Mouse (Mus musculus) hindbrain, postnatal 0 days (tissue): ENCODE results near the gene Kif16b. TPM values are rescaled to one million over a fixed set of nuclear protein-coding genes. Genes with fewer than 3 reads are reported as not detected.

Source experiments
- ATAC-seq: fragments of 200-750 bp; cut with Nextera tagmentation; 2 replicates; pipeline ENCODE4 v1.8.0; 2017; ENCODE audit warnings: mild to moderate bottlenecking, moderate TSS enrichment, moderate library complexity
- DNase-seq: peaks from one replicate; pipeline ENCODE4 v3.0.0-alpha.2; 2015; ENCODE audit warnings: low spot score
- H3K27ac ChIP-seq: fragments of 300-500 bp; sonication (generic); 2 replicates; pipeline ENCODE4 v1.5.1; 2014; ENCODE audit warnings: mild to moderate bottlenecking
- H3K27me3 ChIP-seq: fragments of 300-500 bp; sonication (generic); 2 replicates; pipeline ENCODE4 v1.6.1; 2014; ENCODE audit warnings: low read length, mixed read lengths; ENCODE audit not compliant: insufficient read depth
- H3K36me3 ChIP-seq: fragments of 300-500 bp; sonication (generic); 2 replicates; pipeline ENCODE4 v1.6.1; 2014; ENCODE audit warnings: low read length, mixed read lengths; ENCODE audit not compliant: insufficient read depth
- H3K4me1 ChIP-seq: fragments of 300-500 bp; sonication (generic); 2 replicates; pipeline ENCODE4 v1.6.1; 2014; ENCODE audit warnings: antibody characterized with exemption, low read length, mixed read lengths; ENCODE audit not compliant: insufficient read depth
- H3K4me2 ChIP-seq: fragments of 300-500 bp; sonication (generic); 2 replicates; pipeline ENCODE4 v1.6.1; 2014; ENCODE audit warnings: low read depth, mild to moderate bottlenecking, low read length, moderate library complexity, mixed read lengths
- H3K4me3 ChIP-seq: fragments of 300-500 bp; sonication (generic); 2 replicates; pipeline ENCODE4 v1.5.1; 2014; ENCODE audit warnings: low read length
- H3K9ac ChIP-seq: fragments of 300-500 bp; sonication (generic); replicated peaks from 2 replicates; pipeline ENCODE4 v1.6.1; 2014; ENCODE audit warnings: mild to moderate bottlenecking, low read length, moderate library complexity, mixed read lengths
- H3K9me3 ChIP-seq: fragments of 300-500 bp; sonication (generic); 2 replicates; pipeline ENCODE4 v1.6.1; 2016; ENCODE audit warnings: low read length, mixed read lengths
- CTCF ChIP-seq: IDR thresholded peaks from 2 replicates; pipeline ENCODE4 v1.5.1; 2016; ENCODE audit warnings: antibody characterized with exemption, control low read depth, low read depth
- WGBS: fragments of 180-500 bp; shearing (Covaris S2); extraction: QIAGEN DNeasy Blood & Tissue Kit; methylation state at CpG from one replicate; pipeline ENCODE4 v1.1.7; 2014; 5-methylcytosine and 5-hydroxymethylcytosine counted together
- polyA plus RNA-seq: library from polyadenylated mRNA; unstranded; fragments of >200 nt; fragmentation: Nextera tagmentation; extraction: Ambion mirVana; gene quantifications from 2 replicates; pipeline ENCODE4 v1.2.1, GENCODE M21; 2015
- total RNA-seq: library from RNA; depleted of rRNA; stranded (reverse); fragments of >200 nt; gene quantifications from 2 replicates; pipeline ENCODE4 v1.2.3, GENCODE M21; 2014

Gene Kif16b
- total and polyA plus RNA-seq, 2 experiments from 2014 or later = 3.0 to 10.0 TPM

DNA sequence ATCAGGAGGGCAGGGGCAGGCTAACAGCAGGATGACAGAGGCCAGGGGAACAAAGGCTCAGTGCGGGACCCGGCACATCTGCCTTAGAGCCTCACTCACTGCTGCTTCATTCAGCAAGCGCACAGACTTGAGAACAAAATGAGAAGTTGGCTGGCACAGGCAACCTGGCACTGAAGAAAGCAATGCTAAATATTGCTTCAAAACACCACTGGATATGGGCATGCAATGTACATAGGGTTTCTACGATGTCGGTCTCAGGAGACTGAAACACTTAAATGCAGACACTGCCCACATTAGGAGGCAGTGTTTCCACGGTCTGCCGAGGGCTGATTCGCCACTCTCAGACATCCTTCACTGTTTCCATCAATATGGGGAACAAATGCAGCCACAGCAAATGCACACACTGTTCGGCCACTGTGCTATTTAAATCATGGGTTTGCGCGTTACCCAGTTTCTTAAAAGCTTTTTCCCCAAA lies 131.6 kb downstream of the Kif16b start:
- DNase-seq (peak; percentile 38), ATAC-seq (0 out of 2 replicates have a peak, but pooled peaks have one; percentile 24)
- Histone ChIP-seq H3K9ac (no peak overlapping the region), H3K9me3 (no peaks in the 10 kb centered on the region), H3K36me3 (no peaks in the 10 kb centered on the region), H3K27ac (no peak overlapping the region), H3K27me3 (no peaks in the 10 kb centered on the region), H3K4me1 (no peaks in the 10 kb centered on the region), H3K4me2 (no peak overlapping the region), H3K4me3 (no peak overlapping the region)
- 43% methylated on average over 11 of the region's 11 CpGs for WGBS
- TF ChIP-seq CTCF = no peak

DNA sequence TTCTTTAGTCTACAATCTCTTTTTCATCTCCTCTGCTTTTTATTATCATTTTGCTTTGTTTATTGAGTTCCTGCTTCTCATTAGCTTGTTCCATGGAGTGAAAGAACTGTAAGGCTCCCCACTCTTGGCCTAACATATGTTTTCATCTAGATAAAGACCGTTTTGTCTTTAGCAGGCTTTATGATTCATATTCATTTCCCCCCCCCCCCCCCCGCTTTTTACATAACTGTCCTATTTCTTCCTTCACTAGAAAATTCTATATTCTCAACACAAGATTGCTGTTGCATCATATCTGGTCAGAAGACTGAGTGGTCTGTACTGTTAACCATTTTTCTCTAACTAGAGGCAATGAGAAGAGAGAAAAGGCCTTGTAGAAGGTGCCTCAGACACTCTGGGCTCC lies 137.1 kb downstream of the Kif16b start:
- Histone ChIP-seq H3K27me3 (no peaks in the 10 kb centered on the region), H3K4me2 (no peak overlapping the region), H3K27ac (no peak overlapping the region), H3K9me3 (no peaks in the 10 kb centered on the region), H3K4me1 (no peaks in the 10 kb centered on the region), H3K4me3 (no peak overlapping the region), H3K9ac (no peak overlapping the region), H3K36me3 (no peaks in the 10 kb centered on the region)
- WGBS = 85% methylated on average over 2 of the region's 2 CpGs
- no peak for ATAC-seq
- DNase-seq = no peak
- TF ChIP-seq CTCF = no peak

DNA sequence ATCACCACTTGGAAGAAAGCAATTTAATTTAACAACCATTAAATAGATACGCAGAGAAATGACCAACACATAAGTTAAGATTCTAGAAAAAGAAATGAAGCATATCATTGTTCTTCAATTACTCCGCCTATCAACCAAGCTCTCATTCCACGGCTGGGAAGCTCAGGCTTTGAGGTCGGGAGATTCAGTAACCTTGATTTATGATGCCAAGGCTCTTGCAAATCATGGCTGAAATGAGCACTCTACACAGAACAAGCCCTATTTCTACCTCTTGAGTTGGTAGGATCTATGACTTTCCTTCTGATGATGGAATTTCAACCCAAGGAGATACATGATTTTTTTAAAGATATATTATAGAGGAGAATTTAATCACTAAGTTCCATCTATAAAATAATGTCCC lies 140.5 kb downstream of the Kif16b start:
- Histone ChIP-seq H3K9me3 (no peaks in the 10 kb centered on the region), H3K9ac (no peak overlapping the region), H3K27me3 (no peaks in the 10 kb centered on the region), H3K4me1 (no peaks in the 10 kb centered on the region), H3K27ac (no peak overlapping the region), H3K4me2 (no peak overlapping the region), H3K4me3 (no peak overlapping the region), H3K36me3 (no peaks in the 10 kb centered on the region)
- ATAC-seq = no peak
- no peak for DNase-seq
- no peak for TF ChIP-seq CTCF
- 72% methylated on average over 4 of the region's 4 CpGs for WGBS

DNA sequence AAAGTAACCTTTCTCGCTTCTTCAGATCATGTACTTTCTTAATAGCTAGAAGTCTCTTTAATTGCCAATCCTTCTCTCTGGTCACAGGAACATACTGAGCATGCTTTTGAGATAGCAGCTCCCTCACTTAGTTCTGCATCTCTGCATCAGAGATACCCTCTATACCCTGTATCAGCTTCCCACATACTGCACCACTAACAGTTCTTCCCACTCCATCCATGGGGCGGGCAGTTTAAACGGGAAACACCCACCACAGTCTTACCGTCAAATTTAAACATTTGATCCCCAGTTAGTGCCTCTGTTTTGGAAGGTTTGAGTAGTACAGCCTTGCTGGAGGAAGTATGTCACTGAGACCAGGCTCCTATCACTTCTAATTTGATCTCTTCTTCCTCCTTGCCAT lies 142.1 kb downstream of the Kif16b start:
- H3K4me2 ChIP-seq = no peak overlapping the region
- H3K36me3 ChIP-seq = no peaks in the 10 kb centered on the region
- no peak overlapping the region for H3K27ac ChIP-seq
- DNase-seq = no peak
- no peaks in the 10 kb centered on the region for H3K27me3 ChIP-seq
- no peak overlapping the region for H3K4me3 ChIP-seq
- TF ChIP-seq CTCF = no peak
- WGBS = 97% methylated on average over 4 of the region's 4 CpGs
- H3K9ac ChIP-seq = no peak overlapping the region
- no peaks in the 10 kb centered on the region for H3K9me3 ChIP-seq
- no peaks in the 10 kb centered on the region for H3K4me1 ChIP-seq
- no peak for ATAC-seq

DNA sequence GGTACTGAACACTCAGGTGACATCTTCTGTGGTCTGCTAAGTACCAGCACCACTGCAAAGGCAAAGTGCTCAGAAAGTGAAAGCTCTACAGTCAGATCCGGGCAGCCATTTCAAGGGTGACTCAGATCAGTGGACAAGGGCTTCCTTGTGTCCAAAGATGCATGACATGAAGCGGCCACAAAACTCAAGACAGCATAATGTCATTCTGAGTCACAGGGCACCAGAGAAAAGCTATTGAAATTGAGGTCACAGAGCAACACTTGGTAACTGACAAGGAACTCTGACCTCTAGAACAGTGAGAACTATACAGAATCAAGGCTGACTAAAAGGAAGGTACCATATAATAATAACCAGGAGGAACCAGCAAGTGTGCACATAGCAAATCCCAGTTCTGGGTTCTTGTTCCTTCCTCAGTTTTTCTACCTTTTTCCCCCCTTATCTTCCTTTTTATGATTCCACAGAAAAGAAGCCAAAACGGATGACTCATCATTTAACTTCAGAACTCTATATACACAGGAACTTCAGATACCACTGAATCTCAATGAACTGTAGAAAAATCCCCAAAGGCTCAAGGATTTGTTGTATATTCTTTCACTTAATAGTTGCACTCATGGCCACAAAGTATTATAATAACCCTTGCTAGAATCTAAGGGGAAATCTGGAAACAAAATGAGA lies 143.1 kb downstream of the Kif16b start:
- Histone ChIP-seq H3K4me2 (no peak overlapping the region), H3K27ac (no peak overlapping the region), H3K4me3 (no peak overlapping the region), H3K4me1 (no peaks in the 10 kb centered on the region), H3K36me3 (no peaks in the 10 kb centered on the region), H3K9ac (no peak overlapping the region), H3K9me3 (no peaks in the 10 kb centered on the region), H3K27me3 (no peaks in the 10 kb centered on the region)
- TF ChIP-seq CTCF = no peak
- 79% methylated on average over 3 of the region's 3 CpGs for WGBS
- ATAC-seq = no peak
- no peak for DNase-seq

DNA sequence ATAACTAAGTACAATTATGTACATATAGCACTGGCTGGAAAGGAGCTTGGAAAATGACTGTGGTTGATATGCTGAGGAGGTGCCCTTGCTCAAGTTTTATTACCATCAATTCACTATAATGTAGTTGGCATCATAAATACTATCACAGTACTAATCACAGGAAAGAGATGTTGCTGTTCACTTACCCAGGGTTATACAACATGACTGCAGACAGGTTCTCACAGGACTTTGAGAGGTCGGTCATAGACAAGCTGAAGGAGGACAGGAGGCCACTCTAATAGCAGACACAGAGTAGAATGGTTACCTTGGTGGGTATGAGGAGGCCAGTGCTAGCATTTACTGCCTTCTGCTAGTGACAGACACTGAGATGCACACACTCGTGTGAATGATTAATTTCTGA lies 162.0 kb downstream of the Kif16b start:
- no peaks in the 10 kb centered on the region for H3K4me1 ChIP-seq
- no peak overlapping the region for H3K4me2 ChIP-seq
- no peaks in the 10 kb centered on the region for H3K9me3 ChIP-seq
- no peak for ATAC-seq
- H3K27ac ChIP-seq = no peak overlapping the region
- 85% methylated on average over 2 of the region's 2 CpGs for WGBS
- H3K4me3 ChIP-seq = no peak overlapping the region
- no peaks in the 10 kb centered on the region for H3K27me3 ChIP-seq
- TF ChIP-seq CTCF = no peak
- no peak for DNase-seq
- no peak overlapping the region for H3K9ac ChIP-seq
- no peaks in the 10 kb centered on the region for H3K36me3 ChIP-seq

DNA sequence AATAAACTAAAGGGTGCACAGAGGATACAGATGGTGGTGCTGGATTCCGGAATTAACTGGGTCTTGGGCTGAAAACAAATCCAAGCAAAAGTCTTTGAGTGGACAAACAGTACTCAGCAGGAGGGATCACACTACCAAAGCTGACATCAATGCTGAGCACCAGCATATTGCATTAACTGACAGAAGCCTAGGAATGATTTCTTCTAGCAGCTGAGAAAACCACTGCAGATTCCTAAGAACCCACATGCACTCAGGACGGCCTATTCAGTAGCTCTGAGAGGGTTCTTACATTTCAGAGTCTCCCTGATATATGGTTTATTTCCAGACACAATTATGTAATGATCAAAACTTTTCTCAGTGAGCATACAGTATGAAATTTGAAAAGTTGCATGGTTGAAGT lies 162.8 kb downstream of the Kif16b start:
- Histone ChIP-seq H3K27ac (no peak overlapping the region), H3K9ac (no peak overlapping the region), H3K27me3 (no peaks in the 10 kb centered on the region), H3K4me3 (no peak overlapping the region), H3K4me1 (no peaks in the 10 kb centered on the region), H3K36me3 (no peaks in the 10 kb centered on the region), H3K9me3 (no peaks in the 10 kb centered on the region), H3K4me2 (no peak overlapping the region)
- DNase-seq (no peak), ATAC-seq (no peak)
- no peak for TF ChIP-seq CTCF
- WGBS = 86% methylated on average over 2 of the region's 2 CpGs
